Mouse (Mus musculus) forebrain, embryonic 11.5 days (tissue): ENCODE results near the gene Bmpr2. TPM values are rescaled to one million over a fixed set of nuclear protein-coding genes. Genes with fewer than 3 reads are reported as not detected.

ENCODE experiments used
- ATAC-seq: fragments of 200-750 bp; cut with Nextera tagmentation; replicated peaks from 2 replicates; pipeline ENCODE4 v1.8.0; 2017; ENCODE audit warnings: moderate TSS enrichment; ENCODE audit not compliant: low FRiP score
- DNase-seq: peaks from one replicate; pipeline ENCODE4 v3.0.0-alpha.2; 2017; ENCODE audit warnings: low spot score
- H3K27ac ChIP-seq: fragments of 300-500 bp; sonication (generic); 2 replicates; pipeline ENCODE4 v1.5.1; 2014; ENCODE audit warnings: low read depth, low read length
- H3K27me3 ChIP-seq: fragments of 300-500 bp; sonication (generic); 2 replicates; pipeline ENCODE4 v1.6.1; 2014; ENCODE audit warnings: mild to moderate bottlenecking, low read length, mixed read lengths; ENCODE audit not compliant: control insufficient read depth, insufficient read depth
- H3K36me3 ChIP-seq: fragments of 300-500 bp; sonication (generic); 2 replicates; pipeline ENCODE4 v1.6.1; 2014; ENCODE audit warnings: mild to moderate bottlenecking, low read length, moderate library complexity, mixed read lengths; ENCODE audit not compliant: control insufficient read depth, insufficient read depth
- H3K4me1 ChIP-seq: fragments of 300-500 bp; sonication (generic); replicated peaks from 2 replicates; pipeline ENCODE4 v1.6.1; 2014; ENCODE audit warnings: low read length, mixed read lengths; ENCODE audit not compliant: control insufficient read depth, insufficient read depth
- H3K4me2 ChIP-seq: fragments of 300-500 bp; sonication (generic); 2 replicates; pipeline ENCODE4 v1.6.1; 2014; ENCODE audit warnings: low read depth, mild to moderate bottlenecking, low read length, moderate library complexity, mixed read lengths; ENCODE audit not compliant: severe bottlenecking
- H3K4me3 ChIP-seq: fragments of 300-500 bp; sonication (generic); 2 replicates; pipeline ENCODE4 v1.5.1; 2014; ENCODE audit warnings: low read depth, low read length
- H3K9ac ChIP-seq: fragments of 300-500 bp; sonication (generic); 2 replicates; pipeline ENCODE4 v1.6.1; 2014; ENCODE audit warnings: low read length
- H3K9me3 ChIP-seq: fragments of 300-500 bp; sonication (generic); 2 replicates; pipeline ENCODE4 v1.6.1; 2016; ENCODE audit warnings: low read length, mixed read lengths; ENCODE audit not compliant: control insufficient read depth
- WGBS: fragments of 180-500 bp; shearing (Covaris S2); extraction: QIAGEN DNeasy Blood & Tissue Kit; methylation state at CpG from one replicate; pipeline ENCODE4 v1.1.7; 2014; 5-methylcytosine and 5-hydroxymethylcytosine counted together
- polyA plus RNA-seq: library from polyadenylated mRNA; unstranded; fragments of >200 nt; fragmentation: Nextera tagmentation; extraction: Ambion mirVana; gene quantifications from 2 replicates; pipeline ENCODE4 v1.2.1, GENCODE M21; 2014

Gene Bmpr2
- 11.7 and 12.3 TPM in 2 replicates for polyA plus RNA-seq

- DNase-seq, result peak; percentile 95
- Histone ChIP-seq H3K27me3 (no peaks in the 10 kb centered on the region), H3K4me3 (peak within 1 kb of the TSS; percentile 98), H3K4me1 (no peaks in the 10 kb centered on the region; the same call in 1 of the 2 replicates), H3K4me2 (peak within 1 kb of the TSS; percentile 80), H3K9ac (peak within 1 kb of the TSS; percentile 96), H3K36me3 (no peaks in the 10 kb centered on the region), H3K27ac (peak within 1 kb of the TSS; percentile 97), H3K9me3 (no peaks in the 10 kb centered on the region)
- peak; percentile 93 for ATAC-seq
- under 1% methylated on average over 42 of the region's 75 CpGs for WGBS
These were observed at the start of gene Bmpr2 for GRCm38 (mm10) chr1:59763164-59763768. Gene Bmpr2 (plus strand): TSS chr1:59763400.

GRCm38 (mm10) chr1:59719900-59720299 is 43.3 kb upstream of the Bmpr2 start:
- H3K4me1 ChIP-seq, result no peaks in the 10 kb centered on the region
- H3K4me3 ChIP-seq, result no peak overlapping the region
- DNase-seq (no peak), ATAC-seq (no peak)
- H3K36me3 ChIP-seq, result no peaks in the 10 kb centered on the region; the same call in 1 of the 2 replicates
- no peaks in the 10 kb centered on the region for H3K9me3 ChIP-seq
- WGBS, result 61% methylated on average over 4 of the region's 4 CpGs
- no peak overlapping the region for H3K4me2 ChIP-seq
- no peaks in the 10 kb centered on the region for H3K27me3 ChIP-seq
- no peak overlapping the region for H3K9ac ChIP-seq
- H3K27ac ChIP-seq, result no peak overlapping the region

- WGBS, result 75% methylated on average over 4 of the region's 4 CpGs
- Histone ChIP-seq H3K9me3 (no peaks in the 10 kb centered on the region), H3K4me2 (no peak overlapping the region), H3K4me1 (no peaks in the 10 kb centered on the region), H3K36me3 (no peaks in the 10 kb centered on the region; the same call in 1 of the 2 replicates), H3K4me3 (no peak overlapping the region), H3K9ac (no peak overlapping the region), H3K27ac (no peak overlapping the region), H3K27me3 (no peaks in the 10 kb centered on the region)
- DNase-seq (no peak), ATAC-seq (no peak)
These were observed 37.5 kb upstream of the Bmpr2 start for GRCm38 (mm10) chr1:59725661-59726060.

- WGBS, result 87% methylated on average over 8 of the region's 8 CpGs
- no peak for ATAC-seq
- no peaks in the 10 kb centered on the region; the same call in 1 of the 2 replicates for H3K36me3 ChIP-seq
- no peak for DNase-seq
- H3K4me2 ChIP-seq, result no peak overlapping the region
- H3K9me3 ChIP-seq, result no peaks in the 10 kb centered on the region
- H3K27me3 ChIP-seq, result no peaks in the 10 kb centered on the region
- no peak overlapping the region for H3K9ac ChIP-seq
- no peak overlapping the region for H3K4me3 ChIP-seq
- H3K27ac ChIP-seq, result no peak overlapping the region
- no peaks in the 10 kb centered on the region for H3K4me1 ChIP-seq
These were observed 33.1 kb upstream of the Bmpr2 start for GRCm38 (mm10) chr1:59730106-59730505.

GRCm38 (mm10) chr1:59730737-59731136 is 32.5 kb upstream of the Bmpr2 start:
- H3K27me3 ChIP-seq, result no peaks in the 10 kb centered on the region
- DNase-seq (no peak), ATAC-seq (no peak)
- 60% methylated on average over 4 of the region's 4 CpGs for WGBS
- no peak overlapping the region for H3K27ac ChIP-seq
- H3K4me1 ChIP-seq, result no peaks in the 10 kb centered on the region
- no peak overlapping the region for H3K4me3 ChIP-seq
- H3K36me3 ChIP-seq, result no peaks in the 10 kb centered on the region; the same call in 1 of the 2 replicates
- H3K4me2 ChIP-seq, result no peak overlapping the region
- no peak overlapping the region for H3K9ac ChIP-seq
- H3K9me3 ChIP-seq, result no peaks in the 10 kb centered on the region

- no peak for ATAC-seq
- Histone ChIP-seq H3K4me2 (no peak overlapping the region), H3K9ac (no peak overlapping the region), H3K9me3 (no peaks in the 10 kb centered on the region), H3K4me1 (no peaks in the 10 kb centered on the region), H3K36me3 (no peaks in the 10 kb centered on the region), H3K4me3 (no peak overlapping the region), H3K27me3 (no peaks in the 10 kb centered on the region), H3K27ac (no peak overlapping the region)
- WGBS, result 84% methylated on average over 6 of the region's 6 CpGs
- no peak for DNase-seq
These were observed 29.1 kb upstream of the Bmpr2 start for GRCm38 (mm10) chr1:59734076-59734475.

GRCm38 (mm10) chr1:59738768-59739414 is 24.3 kb upstream of the Bmpr2 start:
- H3K4me3 ChIP-seq, result no peak overlapping the region
- DNase-seq (no peak), ATAC-seq (no peak)
- H3K4me2 ChIP-seq, result no peak overlapping the region
- H3K27ac ChIP-seq, result no peak overlapping the region
- 86% methylated on average over 6 of the region's 6 CpGs for whole genome bisulfite sequencing
- H3K9me3 ChIP-seq, result no peaks in the 10 kb centered on the region
- H3K36me3 ChIP-seq, result no peaks in the 10 kb centered on the region
- H3K9ac ChIP-seq, result no peak overlapping the region
- H3K27me3 ChIP-seq, result no peaks in the 10 kb centered on the region
- no peaks in the 10 kb centered on the region for H3K4me1 ChIP-seq

GRCm38 (mm10) chr1:59739577-59740354 is 23.4 kb upstream of the Bmpr2 start:
- H3K36me3 ChIP-seq, result no peaks in the 10 kb centered on the region
- H3K4me3 ChIP-seq, result no peak overlapping the region
- DNase-seq (no peak), ATAC-seq (no peak)
- WGBS, result 73% methylated on average over 17 of the region's 17 CpGs
- no peak overlapping the region for H3K9ac ChIP-seq
- H3K27ac ChIP-seq, result no peak overlapping the region
- no peaks in the 10 kb centered on the region for H3K9me3 ChIP-seq
- H3K4me1 ChIP-seq, result no peaks in the 10 kb centered on the region
- no peaks in the 10 kb centered on the region for H3K27me3 ChIP-seq
- H3K4me2 ChIP-seq, result no peak overlapping the region
